Mouse (Mus musculus) activated CD4-positive, CD25-positive, alpha-beta regulatory T cell, adult 4 months (primary cell): ENCODE results near the gene Cd68. TPM values are rescaled to one million over a fixed set of nuclear protein-coding genes. Genes with fewer than 3 reads are reported as not detected.
"Not testable (repeated sequence)": the region's sequence is repeated elsewhere in the genome, so short reads cannot be mapped to it uniquely, and the experiment has no call there.

Experiments used
- ATAC-seq: one replicate; pipeline ENCODE4 v1.8.0; 2017
- polyA plus RNA-seq, 2 experiments: library from polyadenylated mRNA; unstranded; fragments of 100-300 nt; shearing (Covaris generic); gene quantifications; one replicate each; pipeline ENCODE4 v1.2.1; 2017

The Cd68 gene
- 1 to 10 TPM; 3.3 to 5.3 TPM for polyA plus RNA-seq

GRCm38 (mm10) chr11:69665961-69666664, at the start of gene Cd68:
Gene Cd68, minus strand, starts transcription at chr11:69666153.
- ATAC-seq = no peak

DNA sequence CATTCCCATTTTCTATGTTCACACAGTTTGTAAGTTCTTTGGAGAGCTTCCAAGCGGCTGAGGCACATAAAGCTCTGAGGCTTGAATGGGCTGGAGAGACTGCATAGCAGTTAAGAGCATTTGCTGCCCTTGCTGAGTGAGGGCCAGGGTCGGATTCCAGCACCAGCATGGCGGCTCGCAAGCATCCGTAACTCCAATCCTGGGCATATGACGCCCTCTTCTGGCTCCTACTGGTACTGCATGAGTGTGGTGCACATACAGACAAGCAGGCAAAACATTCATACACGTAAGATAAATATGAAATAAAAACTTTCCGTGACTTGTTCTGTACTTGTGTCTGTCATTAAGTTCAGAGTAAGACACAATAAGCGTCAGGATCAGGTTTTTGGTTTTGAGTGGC, 49.5 kb upstream of the Cd68 start:
- ATAC-seq = no peak

DNA sequence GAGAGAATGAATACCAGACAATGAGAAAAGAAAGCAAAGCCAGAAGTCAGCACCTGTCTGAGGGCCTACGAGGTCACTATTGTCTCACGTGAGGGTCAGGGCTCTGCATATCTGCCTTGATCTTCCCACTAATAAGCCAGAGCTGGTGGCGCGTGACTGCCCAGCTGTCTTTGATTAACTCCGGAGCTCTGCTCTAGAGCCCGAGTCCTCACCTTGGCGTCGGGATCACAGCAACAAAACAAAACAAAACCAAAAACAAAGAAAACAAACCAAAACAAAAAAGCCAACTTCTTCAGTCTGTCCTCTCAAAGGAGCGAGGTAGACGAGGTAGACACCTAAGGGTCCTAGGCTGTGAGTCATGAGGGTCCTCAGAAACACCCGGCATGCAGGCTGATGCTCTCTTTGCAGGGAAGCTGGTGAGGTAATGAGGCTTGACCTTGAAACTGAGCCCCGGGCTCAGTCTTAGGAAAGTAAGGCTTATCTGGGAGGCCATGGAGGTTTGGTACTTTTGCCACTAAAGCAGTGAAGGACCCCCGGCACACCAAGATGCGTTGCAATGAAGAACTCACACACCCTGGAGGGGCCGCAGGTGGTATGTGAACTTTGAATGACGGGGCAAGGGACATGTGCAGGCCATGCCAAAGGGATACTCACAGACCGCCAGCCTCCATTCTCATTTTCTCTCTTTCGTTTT, 48.8 kb upstream of the Cd68 start:
- no peak for ATAC-seq

DNA sequence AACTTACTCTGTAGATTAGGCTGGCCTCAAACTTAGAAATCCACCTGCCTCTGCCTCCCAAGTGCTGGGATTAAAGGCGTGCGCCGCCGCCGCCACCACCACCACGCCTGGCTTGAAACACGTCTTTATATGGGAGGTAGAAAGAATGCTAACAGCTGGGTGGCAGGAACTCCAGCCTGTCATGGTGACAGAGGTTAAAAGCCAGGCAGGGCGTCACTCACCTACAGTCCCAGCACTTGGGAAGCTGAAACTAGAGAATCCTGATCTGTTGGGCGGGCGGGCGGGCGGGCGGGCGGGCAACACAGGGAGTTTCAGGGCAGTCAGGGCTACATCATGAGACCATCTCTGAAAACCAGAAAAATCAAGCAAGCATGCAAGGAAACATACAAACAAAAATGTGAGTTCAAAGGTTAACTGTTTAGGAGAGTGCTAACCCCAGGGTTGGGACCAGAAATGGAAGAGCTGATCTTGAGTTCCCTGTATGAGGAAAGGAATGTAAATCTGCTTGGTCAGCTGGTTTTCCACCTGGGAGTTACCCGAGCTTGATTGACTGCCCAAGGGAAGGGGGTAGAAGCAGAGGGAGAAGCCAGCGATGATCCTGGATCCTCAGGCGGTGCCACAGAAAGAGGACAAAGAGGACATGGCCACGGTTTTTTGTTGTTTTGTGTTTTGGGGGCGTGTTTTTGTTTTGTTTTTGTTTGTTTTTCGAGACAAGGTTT, 47.2 kb upstream of the Cd68 start:
- no peak for ATAC-seq

DNA sequence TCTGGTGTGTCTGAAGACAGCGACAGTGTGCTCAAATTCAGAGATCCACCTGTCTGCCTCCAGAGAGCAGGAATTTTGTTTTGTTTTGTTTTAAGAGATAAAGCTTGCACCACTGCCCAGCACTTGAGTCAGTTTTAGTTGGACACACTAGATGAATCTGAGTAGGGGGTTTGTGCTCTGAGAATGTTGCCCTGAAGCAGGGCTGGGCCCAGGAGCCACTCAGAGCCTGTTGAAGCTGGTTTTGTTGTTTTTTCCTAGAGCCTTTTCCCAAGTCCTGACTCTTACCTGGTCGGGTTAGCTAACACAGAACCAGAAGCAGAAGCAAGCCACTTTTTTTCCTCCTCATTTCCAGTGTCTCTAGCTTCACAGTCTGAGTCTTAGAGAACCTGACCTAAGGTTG, 45.1 kb upstream of the Cd68 start:
- no peak for ATAC-seq

- no peak for ATAC-seq
These were observed 44.5 kb upstream of the Cd68 start for GRCm38 (mm10) chr11:69710470-69710869.

DNA sequence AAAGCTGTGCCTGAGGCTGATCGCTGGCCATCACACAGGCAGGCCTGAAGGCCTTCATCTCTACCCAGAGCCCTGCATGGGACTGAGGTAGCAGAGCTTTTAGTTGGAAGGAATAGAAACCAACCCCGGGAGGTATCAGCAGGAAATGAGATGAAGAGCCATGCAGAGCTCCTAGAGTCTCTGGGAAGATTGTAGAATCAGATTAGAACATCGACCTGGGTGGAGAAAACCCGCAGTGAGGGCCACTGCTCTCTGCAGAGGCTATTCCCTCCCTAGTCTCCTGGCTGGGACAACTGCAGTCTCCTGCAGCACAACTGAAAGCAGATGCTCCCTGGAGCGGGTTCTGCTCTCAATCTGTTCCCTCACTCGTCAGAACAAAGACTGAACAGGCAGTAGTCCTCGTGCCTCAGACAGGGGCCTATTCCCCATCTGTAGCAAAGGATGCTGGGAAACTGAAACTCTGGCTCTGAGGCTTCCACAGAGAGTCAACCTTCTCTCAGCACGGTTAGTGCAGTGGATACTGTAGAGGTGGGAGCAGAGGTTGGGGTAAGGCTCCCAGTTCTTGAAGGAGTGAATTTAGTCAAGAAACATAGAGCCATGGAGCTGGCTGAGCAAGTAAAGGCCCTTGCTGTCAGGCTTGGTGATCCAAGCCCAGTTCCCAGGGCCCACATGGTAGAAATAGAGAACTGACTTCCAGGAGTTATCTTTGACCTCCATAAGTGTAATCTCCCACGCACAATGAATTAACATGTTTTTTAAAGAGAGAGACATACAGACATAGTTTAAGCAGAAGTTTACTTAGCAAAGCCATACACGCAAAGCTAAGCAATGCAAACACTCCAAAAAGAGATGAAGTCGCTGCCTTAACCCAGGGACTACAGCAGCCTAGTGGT, 43.8 kb upstream of the Cd68 start:
- no peak for ATAC-seq

DNA sequence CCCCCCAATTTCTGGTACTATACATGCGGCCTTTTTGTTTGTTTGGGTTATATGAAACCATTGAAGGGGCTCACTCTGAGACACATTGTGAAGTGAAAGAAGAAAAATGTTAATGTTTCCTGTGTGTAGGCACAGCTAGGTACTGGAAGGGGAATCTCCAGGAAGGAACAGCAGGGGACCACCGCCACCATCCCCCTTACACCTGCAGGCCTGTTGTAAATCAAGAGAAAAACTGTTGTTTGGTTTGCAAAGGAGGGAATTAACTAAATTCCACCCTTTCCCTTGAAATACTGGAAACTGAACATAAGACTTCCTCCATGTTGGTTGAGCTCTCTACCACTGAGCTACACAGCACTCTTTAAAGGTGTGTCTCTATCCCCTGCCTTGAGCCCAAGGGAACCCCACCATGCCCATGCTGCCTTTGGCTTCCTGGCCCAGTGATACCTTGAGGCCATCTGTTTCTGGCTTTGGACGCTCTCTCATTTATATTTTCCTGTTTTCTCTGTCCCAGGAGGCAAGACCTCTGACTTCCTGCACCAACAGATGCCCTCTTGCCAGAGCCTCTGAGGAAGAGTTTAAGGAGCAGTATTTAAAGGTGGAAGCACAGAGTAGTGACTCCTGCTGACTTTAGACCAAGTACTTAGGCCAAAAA, 42.8 kb upstream of the Cd68 start:
- ATAC-seq = no peak

- no peak for ATAC-seq
These were observed 42.0 kb upstream of the Cd68 start for GRCm38 (mm10) chr11:69707873-69708381.

DNA sequence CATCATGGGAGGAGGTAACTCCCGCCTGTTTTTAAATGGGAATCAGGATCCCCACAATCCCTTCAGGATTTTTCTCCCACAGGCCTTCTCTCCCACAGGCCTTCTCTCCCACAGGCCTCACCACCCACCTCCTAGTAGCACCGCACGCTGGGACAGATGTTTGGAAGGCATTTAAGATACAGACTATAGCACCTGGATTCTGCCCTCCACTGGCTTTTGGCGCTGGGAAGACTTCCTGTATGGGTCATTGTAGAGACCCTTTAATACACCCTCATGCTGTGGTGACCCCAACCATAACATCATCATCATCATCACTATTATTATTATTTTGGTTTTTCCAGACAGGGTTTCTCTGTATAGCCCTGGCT, 41.5 kb upstream of the Cd68 start:
- ATAC-seq = no peak

GRCm38 (mm10) chr11:69706775-69707479, 41.0 kb upstream of the Cd68 start:
- ATAC-seq = no peak

DNA sequence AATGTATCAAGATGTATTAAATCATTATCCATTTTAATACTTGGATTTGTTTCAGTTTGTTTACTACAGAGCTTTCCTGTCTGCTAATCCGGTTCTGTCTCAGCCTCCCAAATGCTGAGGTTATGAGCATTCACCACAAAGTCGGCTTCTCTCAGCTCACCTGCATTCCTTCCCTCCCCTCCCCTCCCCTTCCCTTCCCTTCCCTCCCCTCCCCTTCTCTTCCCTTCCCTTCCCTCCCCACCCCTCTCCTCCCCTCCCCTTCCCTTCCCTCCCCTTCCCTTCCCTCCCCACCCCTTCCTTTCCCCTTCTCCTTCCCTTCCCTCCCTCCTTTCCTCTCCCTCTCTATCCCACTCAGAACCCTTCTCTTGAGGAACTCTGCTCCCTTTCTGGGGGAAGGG, 38.7 kb upstream of the Cd68 start:
- ATAC-seq = no peak

GRCm38 (mm10) chr11:69703814-69704612, 38.1 kb upstream of the Cd68 start:
- no peak for ATAC-seq

DNA sequence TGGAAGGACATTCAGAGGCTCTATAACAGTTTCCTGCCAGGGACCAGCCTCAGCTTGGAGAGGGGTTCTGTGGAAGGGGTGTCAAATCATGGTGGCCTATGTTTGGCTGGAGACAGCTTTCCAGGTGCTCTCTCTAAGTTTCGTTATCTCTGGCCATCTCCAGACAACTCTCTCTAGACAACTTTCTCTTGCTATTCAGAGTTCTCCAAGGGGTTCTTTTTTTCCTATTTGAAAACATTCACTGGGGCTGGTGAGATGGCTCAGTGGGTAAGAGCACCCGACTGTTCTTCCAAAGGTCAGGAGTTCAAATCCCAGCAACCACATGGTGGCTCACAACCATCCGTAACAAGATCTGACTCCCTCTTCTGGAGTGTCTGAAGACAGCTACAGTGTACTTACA, 37.4 kb upstream of the Cd68 start:
- not testable (repeated sequence) for ATAC-seq

GRCm38 (mm10) chr11:69702886-69703285, 36.9 kb upstream of the Cd68 start:
- not testable (repeated sequence) for ATAC-seq

DNA sequence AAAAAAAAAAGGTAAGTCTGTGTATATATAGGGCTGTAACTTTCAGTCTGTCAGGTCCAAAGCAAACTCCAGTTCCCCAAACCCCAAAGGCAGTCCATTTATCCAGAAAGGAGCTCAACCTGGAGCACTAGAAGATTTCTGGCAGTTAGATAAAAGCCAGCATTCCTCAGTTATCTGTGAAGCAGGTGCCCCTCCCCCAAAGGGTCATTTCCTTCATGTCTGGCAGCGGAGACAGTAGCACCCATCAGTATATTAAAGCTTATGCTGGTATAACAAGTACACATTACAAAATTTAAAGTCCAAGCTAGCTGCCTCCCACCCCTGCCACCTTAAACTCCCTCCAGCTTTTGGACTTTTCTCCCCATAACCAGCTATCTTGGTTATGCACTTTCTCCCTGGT, 33.6 kb upstream of the Cd68 start:
- ATAC-seq = no peak

- ATAC-seq = no peak
These were observed 32.6 kb upstream of the Cd68 start for GRCm38 (mm10) chr11:69698574-69698973.

- ATAC-seq = no peak
These were observed 31.4 kb upstream of the Cd68 start for GRCm38 (mm10) chr11:69697396-69697795.

GRCm38 (mm10) chr11:69695361-69696181, 29.6 kb upstream of the Cd68 start, which contains the start of the genes Tnfsf12 and Tnfsfm13:
Gene Tnfsf12, minus strand, starts transcription at chr11:69695849.
Gene Tnfsfm13, minus strand, starts transcription at chr11:69696098.
- ATAC-seq = no peak

DNA sequence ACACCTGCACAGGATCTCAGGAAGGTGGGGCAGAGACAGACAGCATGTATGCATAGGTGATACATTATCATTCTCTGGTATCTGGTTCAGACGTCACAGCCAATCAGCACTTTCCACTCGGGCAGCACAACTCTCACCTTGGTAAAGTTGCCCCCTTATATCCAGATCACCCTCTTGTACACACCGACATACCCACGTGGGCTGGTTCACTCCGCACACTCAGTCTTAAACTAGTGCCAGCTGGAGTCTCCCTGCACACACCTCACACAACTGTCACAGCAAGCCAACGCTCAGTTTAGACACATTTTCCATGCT, 29.1 kb upstream of the Cd68 start:
- no peak for ATAC-seq
